Mouse (Mus musculus) T-helper 17 cell (primary cell): ENCODE results near the gene Neurl1b.

ENCODE experiments used
- in situ Hi-C, 2 experiments: fragments of 300-600 bp; cut with MboI, MseI; formaldehyde crosslinking; loops; 1 replicate in 1 of 2; 2 replicates in 1 of 2; pipeline ENCODE4 v1.15.1; 2025; ENCODE audit warnings: high pct_unique_total_duplicates in 2 of 2

The Neurl1b gene

GRCm38 (mm10) chr17:26392355-26392754 is 22.3 kb upstream of the Neurl1b start:
- in situ Hi-C loops = loop anchor here (25.0 kb wide), 2 partner anchors 1095 to 1605 kb away; no protein-coding TSS in a partner anchor

- in situ Hi-C loops = loop anchor here (25.0 kb wide), 2 partner anchors 1091 to 1609 kb away; no protein-coding TSS in a partner anchor
Observed at GRCm38 (mm10) chr17:26396765-26397164, 17.9 kb upstream of the Neurl1b start.

- in situ Hi-C loops = loop anchor here (25.0 kb wide), 2 partner anchors 1090 to 1610 kb away; no protein-coding TSS in a partner anchor
Observed at GRCm38 (mm10) chr17:26397339-26397738, 17.3 kb upstream of the Neurl1b start.

- in situ Hi-C loops = loop anchor here (10.0 kb wide), 2 partner anchors 1121 to 1551 kb away; partner anchors contain the start of gene Fahd1 (in 1 of the 2)
Observed at GRCm38 (mm10) chr17:26405340-26406100, 9.1 kb upstream of the Neurl1b start.

GRCm38 (mm10) chr17:26412967-26413366 is 1.7 kb upstream of the Neurl1b start:
- in situ Hi-C loops = no loop called here

GRCm38 (mm10) chr17:26414184-26414522 is 476 bp upstream of the Neurl1b start:
- in situ Hi-C loops = no loop called here

GRCm38 (mm10) chr17:26415355-26415865 is 781 bp downstream of the Neurl1b start:
- in situ Hi-C loops = no loop called here

- in situ Hi-C loops = no loop called here
Observed at GRCm38 (mm10) chr17:26416141-26416540, 1.5 kb downstream of the Neurl1b start.

GRCm38 (mm10) chr17:26417770-26418421 is 3.3 kb downstream of the Neurl1b start:
- in situ Hi-C loops = no loop called here

GRCm38 (mm10) chr17:26420491-26421247 is 6.0 kb downstream of the Neurl1b start:
- in situ Hi-C loops = no loop called here

GRCm38 (mm10) chr17:26421561-26421960 is 6.9 kb downstream of the Neurl1b start:
- in situ Hi-C loops = no loop called here

- in situ Hi-C loops = no loop called here
Observed at GRCm38 (mm10) chr17:26422390-26422789, 7.8 kb downstream of the Neurl1b start.

GRCm38 (mm10) chr17:26423967-26424641 is 9.5 kb downstream of the Neurl1b start:
- in situ Hi-C loops = no loop called here

- in situ Hi-C loops = no loop called here
Observed at GRCm38 (mm10) chr17:26424973-26425735, 10.5 kb downstream of the Neurl1b start.

GRCm38 (mm10) chr17:26433295-26433694 is 18.7 kb downstream of the Neurl1b start:
- in situ Hi-C loops = no loop called here

GRCm38 (mm10) chr17:26437089-26437815 is 22.6 kb downstream of the Neurl1b start:
- in situ Hi-C loops = no loop called here

GRCm38 (mm10) chr17:26439001-26439400 is 24.4 kb downstream of the Neurl1b start:
- in situ Hi-C loops = no loop called here

GRCm38 (mm10) chr17:26441024-26441423 is 26.4 kb downstream of the Neurl1b start:
- in situ Hi-C loops = no loop called here

GRCm38 (mm10) chr17:26442197-26442596 is 27.6 kb downstream of the Neurl1b start:
- in situ Hi-C loops = no loop called here

- in situ Hi-C loops = no loop called here
Observed at GRCm38 (mm10) chr17:26443865-26444264, 29.2 kb downstream of the Neurl1b start.
